Mouse (Mus musculus): ENCODE measurements around the gene Gm28038. TPM values are rescaled to one million over a fixed set of nuclear protein-coding genes. Genes with fewer than 3 reads are reported as not detected.
A peak's percentile ranks its signal among the peaks of the same experiment; 100 is the strongest.

Gene Gm28038
- polyA plus RNA-seq, 1 experiment from 2014 or later, result not detected

- Histone ChIP-seq H3K4me1 (peaks cover 29% of the 10 kb centered on the region), H3K36me3 (replicated peaks) (peaks cover 13% of the 10 kb centered on the region), H3K4me3 (no peak overlapping the region), H3K9me3 (no peaks in the 10 kb centered on the region), H3K27me3 (ENCODE audit: poor library complexity, severe bottlenecking) (no peaks in the 10 kb centered on the region), H3K27ac (no peak overlapping the region)
- WGBS, result 90% methylated on average over 17 of the region's 17 CpGs
- DNase-seq (ENCODE audit: extremely low spot score, low spot score), result no peak
These were observed 11.4 kb upstream of the Gm28038 start for GRCm38 (mm10) chr2:30269241-30269990.

GRCm38 (mm10) chr2:30270134-30270533 is 10.7 kb upstream of the Gm28038 start:
- H3K4me3 ChIP-seq, result no peak overlapping the region
- WGBS, result 68% methylated on average over 1 of the region's 1 CpGs
- H3K4me1 ChIP-seq, result peaks cover 22% of the 10 kb centered on the region
- H3K9me3 ChIP-seq, result no peaks in the 10 kb centered on the region
- H3K36me3 ChIP-seq (replicated peaks), result peaks cover 6% of the 10 kb centered on the region
- peak; percentile 51 for DNase-seq (ENCODE audit: extremely low spot score, low spot score)
- no peaks in the 10 kb centered on the region for H3K27me3 ChIP-seq (ENCODE audit: poor library complexity, severe bottlenecking)
- H3K27ac ChIP-seq, result no peak overlapping the region

- Histone ChIP-seq H3K9me3 (no peaks in the 10 kb centered on the region), H3K36me3 (replicated peaks) (peaks cover 6% of the 10 kb centered on the region; the same call in 1 of the 2 replicates), H3K4me3 (no peak overlapping the region), H3K4me1 (peaks cover 15% of the 10 kb centered on the region), H3K27ac (no peak overlapping the region), H3K27me3 (ENCODE audit: poor library complexity, severe bottlenecking) (no peaks in the 10 kb centered on the region)
- no peak for DNase-seq (ENCODE audit: extremely low spot score, low spot score)
- WGBS, result 82% methylated on average over 3 of the region's 3 CpGs
These were observed 808 bp downstream of the Gm28038 start for GRCm38 (mm10) chr2:30281651-30282050.

GRCm38 (mm10) chr2:30283193-30283592 is 2.4 kb downstream of the Gm28038 start:
- Histone ChIP-seq H3K9me3 (no peaks in the 10 kb centered on the region), H3K36me3 (replicated peaks) (peaks cover 10% of the 10 kb centered on the region), H3K4me1 (peaks cover 27% of the 10 kb centered on the region), H3K27me3 (ENCODE audit: poor library complexity, severe bottlenecking) (no peaks in the 10 kb centered on the region), H3K4me3 (no peak overlapping the region), H3K27ac (no peak overlapping the region)
- WGBS, result 93% methylated on average over 2 of the region's 2 CpGs
- DNase-seq (ENCODE audit: extremely low spot score, low spot score), result no peak

- Histone ChIP-seq H3K27me3 (ENCODE audit: poor library complexity, severe bottlenecking) (no peaks in the 10 kb centered on the region), H3K36me3 (replicated peaks) (peaks cover 26% of the 10 kb centered on the region), H3K27ac (no peak overlapping the region), H3K9me3 (no peaks in the 10 kb centered on the region), H3K4me3 (peak overlapping the region; percentile 98), H3K4me1 (peaks cover 28% of the 10 kb centered on the region)
- DNase-seq (ENCODE audit: extremely low spot score, low spot score), result no peak
- WGBS, result 96% methylated on average over 5 of the region's 5 CpGs
These were observed 4.2 kb downstream of the Gm28038 start for GRCm38 (mm10) chr2:30285004-30285403.

- Histone ChIP-seq H3K27me3 (ENCODE audit: poor library complexity, severe bottlenecking) (no peaks in the 10 kb centered on the region), H3K4me1 (peaks cover 28% of the 10 kb centered on the region), H3K4me3 (peak overlapping the region; percentile 98), H3K27ac (peak overlapping the region; percentile 94), H3K36me3 (replicated peaks) (peaks cover 32% of the 10 kb centered on the region), H3K9me3 (no peaks in the 10 kb centered on the region)
- DNase-seq (ENCODE audit: extremely low spot score, low spot score), result peak; percentile 21
- 16% methylated on average over 38 of the region's 38 CpGs for WGBS
These were observed 4.8 kb downstream of the Gm28038 start for GRCm38 (mm10) chr2:30285416-30286181.

GRCm38 (mm10) chr2:30286192-30287026 is 5.6 kb downstream of the Gm28038 start, which contains the start of the genes Dolk and Nup188:
Gene Dolk, minus strand, starts transcription at chr2:30286334.
Gene Nup188, plus strand, starts transcription at chr2:30286397.
- under 1% methylated on average over 68 of the region's 68 CpGs for WGBS
- peaks cover 28% of the 10 kb centered on the region for H3K4me1 ChIP-seq
- H3K4me3 ChIP-seq, result peak within 1 kb of the TSS; percentile 98
- H3K36me3 ChIP-seq (replicated peaks), result peaks cover 39% of the 10 kb centered on the region
- peak; percentile 97 for DNase-seq (ENCODE audit: extremely low spot score, low spot score)
- H3K27me3 ChIP-seq (ENCODE audit: poor library complexity, severe bottlenecking), result no peaks in the 10 kb centered on the region
- no peaks in the 10 kb centered on the region for H3K9me3 ChIP-seq
- H3K27ac ChIP-seq, result peak within 1 kb of the TSS; percentile 94

GRCm38 (mm10) chr2:30287027-30287373 is 6.2 kb downstream of the Gm28038 start:
- peak overlapping the region; percentile 98 for H3K4me3 ChIP-seq
- peaks cover 28% of the 10 kb centered on the region for H3K4me1 ChIP-seq
- under 1% methylated on average over 10 of the region's 10 CpGs for WGBS
- H3K27ac ChIP-seq, result peak overlapping the region; percentile 94
- H3K27me3 ChIP-seq (ENCODE audit: poor library complexity, severe bottlenecking), result no peaks in the 10 kb centered on the region
- H3K9me3 ChIP-seq, result no peaks in the 10 kb centered on the region
- H3K36me3 ChIP-seq (replicated peaks), result peaks cover 45% of the 10 kb centered on the region
- no peak for DNase-seq (ENCODE audit: extremely low spot score, low spot score)

- Histone ChIP-seq H3K4me3 (no peak overlapping the region), H3K9me3 (no peaks in the 10 kb centered on the region), H3K27ac (no peak overlapping the region), H3K4me1 (no peaks in the 10 kb centered on the region), H3K27me3 (ENCODE audit: poor library complexity, severe bottlenecking) (no peaks in the 10 kb centered on the region), H3K36me3 (replicated peaks) (peaks cover 98% of the 10 kb centered on the region)
- no peak for DNase-seq (ENCODE audit: extremely low spot score, low spot score)
- WGBS, result 82% methylated on average over 3 of the region's 3 CpGs
These were observed 18.7 kb downstream of the Gm28038 start for GRCm38 (mm10) chr2:30299525-30299924.

- Histone ChIP-seq H3K27ac (no peak overlapping the region), H3K4me1 (no peaks in the 10 kb centered on the region), H3K27me3 (ENCODE audit: poor library complexity, severe bottlenecking) (no peaks in the 10 kb centered on the region), H3K9me3 (no peaks in the 10 kb centered on the region), H3K36me3 (replicated peaks) (peaks cover 98% of the 10 kb centered on the region), H3K4me3 (no peak overlapping the region)
- 91% methylated on average over 5 of the region's 5 CpGs for WGBS
- DNase-seq (ENCODE audit: extremely low spot score, low spot score), result no peak
These were observed 19.1 kb downstream of the Gm28038 start for GRCm38 (mm10) chr2:30299966-30300365.

GRCm38 (mm10) chr2:30306087-30306486 is 25.2 kb downstream of the Gm28038 start:
- H3K36me3 ChIP-seq (replicated peaks), result peaks cover 100% of the 10 kb centered on the region

GRCm38 (mm10) chr2:30309351-30309750 is 28.5 kb downstream of the Gm28038 start:
- H3K36me3 ChIP-seq (replicated peaks), result peaks cover 98% of the 10 kb centered on the region
- 89% methylated on average over 3 of the region's 3 CpGs for WGBS
- no peaks in the 10 kb centered on the region for H3K27me3 ChIP-seq (ENCODE audit: poor library complexity, severe bottlenecking)
- no peaks in the 10 kb centered on the region for H3K9me3 ChIP-seq
- no peaks in the 10 kb centered on the region for H3K4me1 ChIP-seq
- H3K4me3 ChIP-seq, result no peak overlapping the region
- no peak for DNase-seq (ENCODE audit: extremely low spot score, low spot score)
- no peak overlapping the region for H3K27ac ChIP-seq

More at GRCm38 (mm10) chr2:30306087-30306486, 25.2 kb downstream of the Gm28038 start:
- Histone ChIP-seq H3K27me3 (ENCODE audit: poor library complexity, severe bottlenecking) (no peaks in the 10 kb centered on the region), H3K27ac (no peak overlapping the region), H3K9me3 (no peaks in the 10 kb centered on the region), H3K4me1 (no peaks in the 10 kb centered on the region), H3K4me3 (no peak overlapping the region)
- 98% methylated on average over 7 of the region's 7 CpGs for WGBS
- DNase-seq (ENCODE audit: extremely low spot score, low spot score), result no peak
